Mouse (Mus musculus): ENCODE data around the gene Med16. TPM values are rescaled to one million over a fixed set of nuclear protein-coding genes. Genes with fewer than 3 reads are reported as not detected.

The Med16 gene
- polyA plus RNA-seq, 1 experiment, result 92.6 TPM

DNA sequence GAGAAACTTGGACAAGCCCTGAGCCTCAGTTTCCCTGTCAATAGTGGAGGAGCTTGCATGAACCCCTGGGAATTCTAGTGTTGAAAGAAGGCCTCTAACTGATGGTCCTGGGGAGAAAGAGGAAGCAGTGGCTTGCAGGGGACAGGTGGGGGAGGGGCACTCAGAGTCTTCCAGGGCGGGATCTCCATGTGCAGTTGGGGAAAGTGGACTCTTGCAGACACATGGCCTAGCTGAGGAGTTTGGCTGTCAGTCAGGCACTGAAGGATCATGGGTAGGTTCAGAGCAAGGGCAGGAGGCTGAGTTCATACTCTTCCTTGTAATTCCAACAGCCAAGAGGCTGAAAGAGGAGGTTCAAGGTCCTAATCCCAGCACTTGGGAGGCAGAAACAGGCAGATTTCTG is 31.5 kb downstream of the Med16 start:
- no peak for DNase-seq (ENCODE audit: low read depth)
- TF ChIP-seq CTCF (IDR thresholded peaks at IDR 0.05; ENCODE audit: borderline replicate concordance, extremely low read depth, insufficient read depth, insufficient read length), result no peak
- no peak for TF ChIP-seq POLR2A (IDR thresholded peaks at IDR 0.05; ENCODE audit: borderline replicate concordance, extremely low read depth, insufficient read depth, insufficient read length, poor library complexity, severe bottlenecking)

DNA sequence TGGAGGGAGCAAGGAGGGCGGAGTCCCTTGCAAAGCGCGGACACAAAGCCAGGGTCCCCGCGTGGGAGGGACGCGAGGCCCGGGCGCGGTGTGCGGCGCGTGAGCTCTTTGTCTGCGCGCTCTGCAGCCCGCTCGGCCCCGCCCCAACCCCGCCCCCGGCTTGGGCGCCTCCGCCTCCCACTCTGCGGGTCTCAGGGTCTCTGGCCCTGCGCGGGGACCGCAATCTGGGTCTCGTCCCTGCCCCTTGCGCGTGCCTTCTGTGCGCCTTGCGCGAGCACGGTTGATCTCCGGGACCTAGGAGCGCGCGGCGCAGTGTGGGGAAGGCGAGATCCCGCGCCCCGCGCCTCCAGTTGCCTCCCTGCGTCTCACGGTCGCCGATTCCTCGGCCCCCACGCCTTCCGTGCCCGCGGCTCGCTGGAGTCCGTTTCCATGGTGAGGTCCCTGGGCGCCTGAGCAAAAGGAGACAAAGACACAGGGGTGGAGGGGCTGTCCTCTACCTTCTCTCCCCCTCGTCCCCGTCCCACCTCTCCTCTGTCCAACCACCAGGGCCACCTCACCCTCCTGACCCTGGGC is 34.3 kb downstream of the Med16 start, which contains the start of the genes Prtn3 and Plppr3:
Gene Prtn3, plus strand, starts transcription at position 187 of the 573 bp plus-strand sequence.
Gene Plppr3, minus strand, starts transcription at position 345 of the 573 bp plus-strand sequence.
- peak; percentile 94 for DNase-seq (ENCODE audit: low read depth)
- TF ChIP-seq POLR2A (IDR thresholded peaks at IDR 0.05; ENCODE audit: borderline replicate concordance, extremely low read depth, insufficient read depth, insufficient read length, poor library complexity, severe bottlenecking) (peak; percentile 81), CTCF (IDR thresholded peaks at IDR 0.05; ENCODE audit: borderline replicate concordance, extremely low read depth, insufficient read depth, insufficient read length) (no peak)

DNA sequence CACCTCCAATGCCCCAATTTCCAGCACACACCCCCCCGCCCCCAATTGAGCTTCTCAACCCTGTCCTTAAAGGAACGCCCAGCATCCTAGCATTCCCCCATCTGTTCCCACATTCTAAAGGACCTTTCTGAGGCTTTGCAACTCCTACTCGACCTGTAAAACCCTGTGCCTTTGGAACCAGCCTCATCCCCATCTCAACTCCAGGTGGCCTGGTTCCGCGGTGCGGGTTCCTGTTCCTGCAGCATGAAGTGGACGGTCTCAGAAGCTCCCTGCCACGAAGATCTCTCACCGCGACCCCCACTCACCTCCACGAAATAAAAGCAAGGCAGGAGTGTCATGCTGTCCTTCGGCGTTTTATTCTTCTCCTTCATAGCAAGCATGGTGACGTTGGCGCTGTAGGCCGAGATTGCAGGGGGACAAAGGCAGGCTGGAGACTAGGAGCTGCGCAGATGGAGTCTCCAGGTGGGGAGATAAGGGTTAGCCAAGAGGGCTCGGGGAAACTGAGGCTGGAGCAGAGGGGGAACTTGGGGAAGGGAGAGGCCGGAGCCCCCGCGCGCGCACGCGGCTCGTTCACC is 34.9 kb downstream of the Med16 start:
- peak; percentile 64 for DNase-seq (ENCODE audit: low read depth)

DNA sequence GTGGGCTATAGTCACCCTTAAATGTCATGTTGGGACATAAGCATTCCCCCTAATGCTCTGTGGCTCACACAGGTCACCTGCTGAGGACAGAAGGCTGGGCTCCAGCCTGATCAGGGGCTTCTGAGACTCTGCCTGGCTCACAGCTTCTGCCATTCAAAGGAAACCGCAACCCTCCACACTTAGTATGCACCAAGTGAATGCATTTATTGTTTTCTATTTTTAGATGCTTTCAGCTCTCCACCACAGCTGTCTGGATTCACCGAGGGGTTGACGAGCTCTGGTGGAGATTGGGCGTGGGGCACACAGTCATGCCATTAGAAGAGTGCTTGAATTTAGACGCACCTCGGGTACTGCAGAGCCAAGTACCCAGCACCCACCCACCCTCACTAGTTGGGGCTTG is 35.4 kb downstream of the Med16 start:
- DNase-seq (ENCODE audit: low read depth), result peak; percentile 61
- TF ChIP-seq CTCF (IDR thresholded peaks at IDR 0.05; ENCODE audit: borderline replicate concordance, extremely low read depth, insufficient read depth, insufficient read length) (no peak), POLR2A (IDR thresholded peaks at IDR 0.05; ENCODE audit: borderline replicate concordance, extremely low read depth, insufficient read depth, insufficient read length, poor library complexity, severe bottlenecking) (no peak)

More for the DNA sequence above, 34.9 kb downstream of the Med16 start:
- TF ChIP-seq CTCF (IDR thresholded peaks at IDR 0.05; ENCODE audit: borderline replicate concordance, extremely low read depth, insufficient read depth, insufficient read length), result no peak
- no peak for TF ChIP-seq POLR2A (IDR thresholded peaks at IDR 0.05; ENCODE audit: borderline replicate concordance, extremely low read depth, insufficient read depth, insufficient read length, poor library complexity, severe bottlenecking)

DNA sequence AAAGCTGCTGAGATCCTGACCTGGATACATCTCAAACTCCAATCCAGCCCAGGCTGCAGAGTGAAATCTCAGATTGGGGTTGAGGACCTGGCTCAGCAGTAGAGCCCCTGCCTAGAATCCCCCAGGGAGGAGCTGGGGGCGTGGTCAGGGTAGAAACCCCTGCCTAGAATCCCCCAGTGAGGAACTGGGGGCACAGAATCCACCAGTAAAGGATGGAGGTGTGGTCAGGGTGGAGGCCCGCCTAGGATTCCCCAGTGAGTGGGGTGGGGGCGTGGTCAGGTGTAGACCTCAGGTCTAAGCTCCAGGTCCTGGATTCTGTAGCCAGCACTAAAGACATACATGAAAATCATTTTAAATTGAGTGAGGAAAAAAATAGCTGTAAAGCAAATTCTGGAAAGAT is 35.9 kb downstream of the Med16 start:
- no peak for DNase-seq (ENCODE audit: low read depth)

DNA sequence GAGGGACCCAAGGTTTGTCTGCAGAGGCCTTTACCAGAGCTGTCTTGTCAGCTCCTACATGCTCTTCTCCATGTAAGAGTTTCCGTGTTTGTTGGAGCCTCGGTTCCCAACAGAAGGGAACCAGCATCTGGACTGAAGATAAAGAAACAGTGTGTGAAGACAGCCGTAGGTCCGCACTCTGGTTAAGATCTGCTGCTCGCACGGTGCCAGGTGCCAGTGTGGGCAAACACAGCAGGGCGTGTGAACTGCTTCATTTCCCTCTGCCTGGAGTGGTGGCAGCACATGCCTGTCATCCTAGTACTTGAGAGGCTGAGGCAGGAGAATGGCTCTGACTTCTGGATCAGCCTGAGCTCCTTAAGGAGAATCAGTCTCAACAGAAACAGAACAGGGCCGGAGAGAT is 36.9 kb downstream of the Med16 start:
- no peak for TF ChIP-seq CTCF (IDR thresholded peaks at IDR 0.05; ENCODE audit: borderline replicate concordance, extremely low read depth, insufficient read depth, insufficient read length)
- TF ChIP-seq POLR2A (IDR thresholded peaks at IDR 0.05; ENCODE audit: borderline replicate concordance, extremely low read depth, insufficient read depth, insufficient read length, poor library complexity, severe bottlenecking), result no peak
- DNase-seq (ENCODE audit: low read depth), result peak; percentile 51

More for the DNA sequence above, 35.9 kb downstream of the Med16 start:
- TF ChIP-seq POLR2A (IDR thresholded peaks at IDR 0.05; ENCODE audit: borderline replicate concordance, extremely low read depth, insufficient read depth, insufficient read length, poor library complexity, severe bottlenecking), result no peak
- TF ChIP-seq CTCF (IDR thresholded peaks at IDR 0.05; ENCODE audit: borderline replicate concordance, extremely low read depth, insufficient read depth, insufficient read length), result no peak

DNA sequence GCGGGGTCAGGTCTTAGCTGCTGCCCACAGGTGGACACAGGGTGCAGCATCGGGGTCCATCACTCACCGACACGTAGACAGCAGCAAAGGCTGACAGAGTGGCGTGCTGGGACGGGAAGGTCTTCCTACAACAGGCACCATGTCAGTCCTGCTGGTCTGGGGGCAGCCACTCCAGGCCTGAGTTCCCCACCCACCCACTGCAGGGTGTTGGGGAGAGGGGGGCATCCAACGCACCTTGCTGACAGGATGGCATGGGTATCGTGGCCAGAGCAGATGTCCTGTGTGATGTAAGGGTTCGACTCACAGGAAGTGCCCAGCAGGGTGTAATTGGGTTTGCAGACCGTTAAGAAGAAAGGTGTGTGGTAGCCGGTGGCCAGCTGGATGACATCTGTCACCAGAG is 42.1 kb downstream of the Med16 start:
- no peak for DNase-seq (ENCODE audit: low read depth)
- TF ChIP-seq POLR2A (IDR thresholded peaks at IDR 0.05; ENCODE audit: borderline replicate concordance, extremely low read depth, insufficient read depth, insufficient read length, poor library complexity, severe bottlenecking), result no peak
- TF ChIP-seq CTCF (IDR thresholded peaks at IDR 0.05; ENCODE audit: borderline replicate concordance, extremely low read depth, insufficient read depth, insufficient read length), result no peak

DNA sequence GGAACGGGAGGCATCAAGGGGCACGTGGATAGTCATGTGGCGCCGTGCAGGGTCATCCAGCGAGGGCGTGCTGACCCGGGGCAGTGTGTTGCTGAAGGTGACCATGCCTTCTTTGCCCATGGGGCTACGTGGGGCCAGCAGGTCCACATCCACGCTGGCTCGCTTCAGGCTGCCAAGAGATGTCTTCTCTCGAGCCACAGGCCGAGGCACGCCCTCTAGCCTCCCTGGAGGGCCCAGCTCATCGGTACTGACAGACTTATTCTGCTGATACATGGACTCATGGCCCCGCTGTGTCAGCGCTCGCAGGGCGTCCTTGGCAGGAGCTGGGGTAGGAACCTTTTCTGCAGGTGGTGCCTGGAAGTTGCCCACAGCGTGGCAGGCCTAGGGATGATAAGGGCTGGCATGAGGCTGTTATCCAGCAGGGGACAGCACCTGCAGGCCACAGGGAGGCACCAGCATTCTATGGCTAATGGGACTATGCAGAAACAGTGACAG is 42.9 kb downstream of the Med16 start:
- TF ChIP-seq CTCF (IDR thresholded peaks at IDR 0.05; ENCODE audit: borderline replicate concordance, extremely low read depth, insufficient read depth, insufficient read length) (peak; percentile 18; the same call in 1 of the 2 replicates), POLR2A (IDR thresholded peaks at IDR 0.05; ENCODE audit: borderline replicate concordance, extremely low read depth, insufficient read depth, insufficient read length, poor library complexity, severe bottlenecking) (no peak)
- DNase-seq (ENCODE audit: low read depth), result no peak

DNA sequence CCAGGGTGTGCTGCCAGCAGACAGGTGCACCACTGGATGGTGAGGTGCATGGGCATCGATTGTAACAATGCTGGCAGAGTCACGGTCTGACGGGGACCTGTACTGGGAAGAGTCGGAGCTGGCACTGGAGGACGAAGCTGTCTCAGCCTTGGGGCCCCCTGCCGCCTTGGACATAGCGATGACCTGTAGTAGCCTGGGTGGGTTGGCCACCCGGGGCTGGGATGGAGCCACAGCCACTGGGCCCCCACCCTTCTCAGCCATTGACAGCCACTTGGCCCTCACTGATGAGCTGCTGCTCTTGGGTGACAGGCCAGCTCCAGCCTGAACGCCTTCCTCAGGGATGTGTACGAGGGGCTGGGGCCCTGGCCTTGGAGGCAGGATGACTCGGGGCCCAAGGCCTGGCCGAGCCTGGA is 43.5 kb downstream of the Med16 start:
- TF ChIP-seq CTCF (IDR thresholded peaks at IDR 0.05; ENCODE audit: borderline replicate concordance, extremely low read depth, insufficient read depth, insufficient read length), result no peak
- TF ChIP-seq POLR2A (IDR thresholded peaks at IDR 0.05; ENCODE audit: borderline replicate concordance, extremely low read depth, insufficient read depth, insufficient read length, poor library complexity, severe bottlenecking), result no peak
- no peak for DNase-seq (ENCODE audit: low read depth)

DNA sequence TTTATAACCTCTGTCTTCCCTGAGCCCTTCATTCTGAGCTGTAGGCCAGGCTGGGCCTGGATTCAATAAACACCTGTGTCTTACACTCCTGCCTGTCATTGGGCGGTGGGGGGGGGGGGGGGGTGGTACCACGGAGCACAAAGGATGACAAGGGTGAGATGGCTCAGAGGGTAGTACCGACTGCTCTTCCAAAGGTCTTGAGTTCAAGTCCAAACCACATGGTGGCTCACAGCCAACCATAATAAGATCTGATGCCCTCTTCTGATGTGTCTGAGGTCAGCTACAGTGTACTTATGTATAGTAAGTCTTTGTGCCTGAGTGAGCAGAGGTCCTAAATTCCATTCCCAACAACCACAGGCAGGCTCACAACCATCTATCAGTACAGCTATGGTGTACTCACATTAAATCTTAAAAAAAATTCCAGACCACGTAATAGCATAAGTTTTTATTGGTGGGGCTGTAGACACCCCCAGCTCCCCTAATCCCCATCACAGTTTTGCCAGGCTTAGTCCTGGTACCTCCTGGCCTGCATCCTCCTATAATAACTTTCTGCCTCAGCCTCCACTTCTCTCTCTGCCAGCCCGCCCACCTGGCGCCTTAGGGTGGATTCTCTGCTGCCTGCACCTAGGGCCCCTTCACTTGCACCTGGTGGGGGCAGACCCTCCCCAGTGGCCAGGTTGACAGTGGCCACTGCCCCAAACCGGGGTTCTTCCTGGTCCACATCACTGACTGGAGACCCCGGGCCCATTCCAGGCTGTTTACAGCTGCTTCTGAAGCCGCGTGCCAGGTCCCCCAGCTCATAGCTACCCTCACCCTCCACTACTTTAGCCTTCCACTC is 44.2 kb downstream of the Med16 start:
- TF ChIP-seq CTCF (IDR thresholded peaks at IDR 0.05; ENCODE audit: borderline replicate concordance, extremely low read depth, insufficient read depth, insufficient read length), result no peak
- TF ChIP-seq POLR2A (IDR thresholded peaks at IDR 0.05; ENCODE audit: borderline replicate concordance, extremely low read depth, insufficient read depth, insufficient read length, poor library complexity, severe bottlenecking), result no peak
- peak; percentile 57 for DNase-seq (ENCODE audit: low read depth)

DNA sequence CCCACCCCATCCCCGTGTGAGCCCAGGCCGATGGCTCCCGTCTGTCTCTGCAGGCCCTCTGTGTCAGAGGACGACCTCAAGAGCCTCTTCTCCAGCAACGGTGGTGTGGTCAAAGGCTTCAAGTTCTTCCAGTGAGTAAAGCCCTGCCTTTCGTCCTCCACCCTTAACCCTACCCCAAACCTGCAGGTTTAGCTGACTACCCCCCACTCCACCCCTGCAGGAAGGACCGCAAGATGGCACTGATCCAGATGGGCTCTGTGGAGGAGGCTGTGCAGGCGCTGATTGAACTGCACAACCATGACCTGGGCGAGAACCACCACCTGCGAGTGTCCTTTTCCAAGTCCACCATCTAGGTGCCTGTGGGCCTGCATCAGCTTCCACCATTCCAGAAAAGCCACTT is 45.8 kb downstream of the Med16 start:
- DNase-seq (ENCODE audit: low read depth), result no peak
- no peak for TF ChIP-seq CTCF (IDR thresholded peaks at IDR 0.05; ENCODE audit: borderline replicate concordance, extremely low read depth, insufficient read depth, insufficient read length)
- no peak for TF ChIP-seq POLR2A (IDR thresholded peaks at IDR 0.05; ENCODE audit: borderline replicate concordance, extremely low read depth, insufficient read depth, insufficient read length, poor library complexity, severe bottlenecking)
